Mouse (Mus musculus) neural tube, embryonic 12.5 days (tissue): ENCODE data around the gene Zranb3. TPM values are rescaled to one million over a fixed set of nuclear protein-coding genes. Genes with fewer than 3 reads are reported as not detected.
"Not testable (repeated sequence)": the region's sequence is repeated elsewhere in the genome, so short reads cannot be mapped to it uniquely, and the experiment has no call there.

Source experiments
- ATAC-seq: fragments of 200-750 bp; cut with Nextera tagmentation; 2 replicates; pipeline ENCODE4 v1.8.0; 2017; ENCODE audit warnings: low read depth, mild to moderate bottlenecking, moderate TSS enrichment, moderate library complexity; ENCODE audit not compliant: low FRiP score
- H3K27ac ChIP-seq: fragments of 300-500 bp; sonication (generic); 2 replicates; pipeline ENCODE4 v1.5.1; 2016
- H3K27me3 ChIP-seq: fragments of 300-500 bp; sonication (generic); replicated peaks from 2 replicates; pipeline ENCODE4 v1.6.1; 2016; ENCODE audit warnings: mild to moderate bottlenecking
- H3K36me3 ChIP-seq: fragments of 300-500 bp; sonication (generic); 2 replicates; pipeline ENCODE4 v1.6.1; 2016; ENCODE audit warnings: mild to moderate bottlenecking
- H3K4me1 ChIP-seq: fragments of 300-500 bp; sonication (generic); 2 replicates; pipeline ENCODE4 v1.6.1; 2016
- H3K4me2 ChIP-seq: fragments of 300-500 bp; sonication (generic); replicated peaks from 2 replicates; pipeline ENCODE4 v1.6.1; 2016; ENCODE audit warnings: mild to moderate bottlenecking
- H3K4me3 ChIP-seq: fragments of 300-500 bp; sonication (generic); 2 replicates; pipeline ENCODE4 v1.5.1; 2016
- H3K9ac ChIP-seq: fragments of 300-500 bp; sonication (generic); 2 replicates; pipeline ENCODE4 v1.6.1; 2016; ENCODE audit warnings: mild to moderate bottlenecking
- H3K9me3 ChIP-seq: fragments of 300-500 bp; sonication (generic); 2 replicates; pipeline ENCODE4 v1.6.1; 2016; ENCODE audit warnings: mild to moderate bottlenecking
- WGBS: fragments of 180-500 bp; shearing (Covaris S2); methylation state at CpG from one replicate; pipeline ENCODE4 v1.1.7; 2016; 5-methylcytosine and 5-hydroxymethylcytosine counted together
- polyA plus RNA-seq: library from polyadenylated mRNA; unstranded; fragments of >200 nt; fragmentation: Nextera tagmentation; extraction: Ambion mirVana; gene quantifications from 2 replicates; pipeline ENCODE4 v1.2.1, GENCODE M21; 2016

Gene Zranb3
- polyA plus RNA-seq, 1 experiment from 2014 or later: 8.4 TPM

- no peaks in the 10 kb centered on the region for H3K9me3 ChIP-seq
- 93% methylated on average over 7 of the region's 7 CpGs for WGBS
- ATAC-seq: no peak
- no peaks in the 10 kb centered on the region for H3K4me1 ChIP-seq
- no peak overlapping the region for H3K4me2 ChIP-seq
- no peak overlapping the region for H3K9ac ChIP-seq
- 0 out of 2 replicates have a peak, but pooled peaks cover 3% of the 10 kb centered on the region for H3K36me3 ChIP-seq
- no peaks in the 10 kb centered on the region for H3K27me3 ChIP-seq
- no peak overlapping the region for H3K27ac ChIP-seq
- no peak overlapping the region for H3K4me3 ChIP-seq
These were observed 55.9 kb downstream of the Zranb3 start for GRCm38 (mm10) chr1:128046920-128047319.

DNA sequence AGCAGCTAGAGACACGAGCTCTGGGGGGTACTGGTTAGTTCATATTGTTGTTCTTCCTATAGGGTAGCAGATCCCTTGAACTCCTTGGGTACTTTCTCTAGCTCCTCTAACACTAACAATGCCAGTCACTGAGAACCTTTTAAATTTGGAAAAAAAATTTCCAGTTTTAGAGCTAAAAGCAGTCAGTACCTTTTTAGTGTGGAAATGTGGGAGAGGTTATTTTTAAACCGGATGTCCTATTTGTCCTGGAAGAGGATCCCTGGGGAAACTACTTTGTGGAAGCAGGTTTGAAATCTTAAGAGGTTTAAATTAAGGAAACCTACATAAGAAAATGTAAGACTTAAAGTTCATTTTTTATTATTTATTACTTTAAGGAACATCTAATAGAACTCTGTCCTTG is 56.4 kb downstream of the Zranb3 start:
- Histone ChIP-seq H3K9ac (no peak overlapping the region), H3K4me2 (no peak overlapping the region), H3K4me1 (no peaks in the 10 kb centered on the region), H3K4me3 (no peak overlapping the region), H3K27ac (no peak overlapping the region), H3K9me3 (no peaks in the 10 kb centered on the region), H3K36me3 (0 out of 2 replicates have a peak, but pooled peaks cover 3% of the 10 kb centered on the region), H3K27me3 (no peaks in the 10 kb centered on the region)
- ATAC-seq: no peak
- WGBS: 91% methylated on average over 2 of the region's 2 CpGs

DNA sequence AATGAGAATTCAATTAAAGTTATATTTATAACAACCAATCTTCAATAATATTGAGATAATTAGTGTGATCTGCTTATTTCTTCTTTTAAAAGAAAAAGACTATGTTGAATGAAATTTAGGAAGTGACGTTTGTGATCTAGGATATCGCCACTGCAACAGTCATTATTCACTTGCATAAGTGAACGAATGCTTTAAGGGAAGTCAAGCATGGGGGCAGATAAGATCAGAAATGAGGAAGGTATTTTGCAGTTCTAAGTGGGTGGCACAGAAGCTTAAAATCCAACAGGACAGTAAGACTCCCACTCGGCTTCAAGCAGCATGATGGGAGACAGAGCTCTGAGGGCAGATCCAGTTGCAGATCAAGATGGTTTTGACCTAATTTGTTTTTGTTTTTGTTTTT is 58.7 kb downstream of the Zranb3 start:
- 0 out of 2 replicates have a peak, but pooled peaks cover 3% of the 10 kb centered on the region for H3K36me3 ChIP-seq
- H3K4me3 ChIP-seq: no peak overlapping the region
- no peaks in the 10 kb centered on the region for H3K27me3 ChIP-seq
- no peak for ATAC-seq
- H3K4me1 ChIP-seq: no peaks in the 10 kb centered on the region
- WGBS: 96% methylated on average over 4 of the region's 4 CpGs
- H3K4me2 ChIP-seq: no peak overlapping the region
- H3K9ac ChIP-seq: no peak overlapping the region
- no peaks in the 10 kb centered on the region for H3K9me3 ChIP-seq
- no peak overlapping the region for H3K27ac ChIP-seq

GRCm38 (mm10) chr1:128036296-128036695 is 66.6 kb downstream of the Zranb3 start:
- ATAC-seq: no peak
- Histone ChIP-seq H3K9me3 (no peaks in the 10 kb centered on the region), H3K36me3 (no peaks in the 10 kb centered on the region), H3K4me2 (no peak overlapping the region), H3K27me3 (no peaks in the 10 kb centered on the region), H3K4me3 (no peak overlapping the region), H3K27ac (no peak overlapping the region), H3K4me1 (no peaks in the 10 kb centered on the region), H3K9ac (no peak overlapping the region)
- WGBS: 91% methylated on average over 6 of the region's 6 CpGs

DNA sequence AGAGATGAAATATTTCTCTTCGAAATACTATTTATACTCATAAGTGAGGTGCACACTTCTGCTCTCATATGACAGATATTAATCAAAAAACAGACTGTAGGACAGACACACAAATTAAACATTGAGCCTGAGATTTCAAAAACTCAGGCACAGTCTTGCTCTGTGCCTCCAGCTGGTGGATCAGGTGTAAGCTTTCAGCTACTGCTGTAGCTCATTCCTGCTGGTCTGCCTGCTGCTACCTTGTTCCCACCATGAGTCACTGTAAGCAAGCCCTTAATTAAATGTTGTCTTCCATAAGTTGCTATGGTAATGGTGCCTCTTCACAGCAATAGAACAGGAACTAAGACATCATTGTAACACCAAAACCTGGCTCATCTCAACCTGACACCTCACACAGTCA is 70.7 kb downstream of the Zranb3 start:
- no peak for ATAC-seq
- no peak overlapping the region for H3K4me3 ChIP-seq
- no peaks in the 10 kb centered on the region for H3K36me3 ChIP-seq
- H3K4me1 ChIP-seq: no peaks in the 10 kb centered on the region
- H3K9ac ChIP-seq: no peak overlapping the region
- no peaks in the 10 kb centered on the region for H3K27me3 ChIP-seq
- H3K4me2 ChIP-seq: no peak overlapping the region
- no peaks in the 10 kb centered on the region for H3K9me3 ChIP-seq
- 94% methylated on average over 1 of the region's 1 CpGs for WGBS
- no peak overlapping the region for H3K27ac ChIP-seq

DNA sequence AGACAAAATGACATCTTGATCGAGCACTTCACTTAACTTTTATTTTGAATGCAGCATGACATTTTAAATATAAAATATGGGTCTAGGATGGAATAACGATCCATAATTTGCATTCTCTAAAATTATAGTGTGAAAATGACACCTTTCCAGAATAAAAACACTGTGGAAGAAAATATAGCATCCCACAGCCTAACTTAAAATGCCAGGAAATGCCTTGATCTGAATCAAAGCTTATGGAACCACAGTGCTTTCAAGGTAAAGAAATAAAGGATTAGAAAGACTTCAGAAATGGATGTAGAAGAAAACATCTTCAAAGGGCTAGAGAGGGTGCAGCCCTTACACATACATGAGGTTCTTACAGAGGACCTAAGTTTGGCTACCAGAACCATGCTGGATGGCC is 71.3 kb downstream of the Zranb3 start:
- H3K4me1 ChIP-seq: no peaks in the 10 kb centered on the region

GRCm38 (mm10) chr1:128024363-128025114 is 78.3 kb downstream of the Zranb3 start:
- H3K4me2 ChIP-seq: no peak overlapping the region
- H3K27ac ChIP-seq: no peak overlapping the region
- 92% methylated on average over 4 of the region's 4 CpGs for WGBS
- no peaks in the 10 kb centered on the region for H3K27me3 ChIP-seq
- no peak overlapping the region for H3K9ac ChIP-seq
- ATAC-seq: no peak
- H3K4me3 ChIP-seq: no peak overlapping the region
- H3K9me3 ChIP-seq: no peaks in the 10 kb centered on the region
- no peaks in the 10 kb centered on the region for H3K4me1 ChIP-seq
- H3K36me3 ChIP-seq: no peaks in the 10 kb centered on the region

More for the DNA sequence above, 71.3 kb downstream of the Zranb3 start:
- no peaks in the 10 kb centered on the region for H3K36me3 ChIP-seq
- H3K4me2 ChIP-seq: no peak overlapping the region
- H3K9ac ChIP-seq: no peak overlapping the region
- no peak for ATAC-seq
- no peak overlapping the region for H3K27ac ChIP-seq
- no peak overlapping the region for H3K4me3 ChIP-seq
- no peaks in the 10 kb centered on the region for H3K27me3 ChIP-seq
- 93% methylated on average over 2 of the region's 2 CpGs for WGBS
- no peaks in the 10 kb centered on the region for H3K9me3 ChIP-seq

- Histone ChIP-seq H3K4me2 (no peak overlapping the region), H3K9me3 (no peaks in the 10 kb centered on the region), H3K4me3 (no peak overlapping the region), H3K9ac (no peak overlapping the region), H3K36me3 (no peaks in the 10 kb centered on the region), H3K4me1 (no peaks in the 10 kb centered on the region), H3K27me3 (no peaks in the 10 kb centered on the region), H3K27ac (no peak overlapping the region)
- peak; percentile 82 for ATAC-seq
- WGBS: 42% methylated on average over 2 of the region's 2 CpGs
These were observed 82.7 kb downstream of the Zranb3 start for GRCm38 (mm10) chr1:128020001-128020770.

DNA sequence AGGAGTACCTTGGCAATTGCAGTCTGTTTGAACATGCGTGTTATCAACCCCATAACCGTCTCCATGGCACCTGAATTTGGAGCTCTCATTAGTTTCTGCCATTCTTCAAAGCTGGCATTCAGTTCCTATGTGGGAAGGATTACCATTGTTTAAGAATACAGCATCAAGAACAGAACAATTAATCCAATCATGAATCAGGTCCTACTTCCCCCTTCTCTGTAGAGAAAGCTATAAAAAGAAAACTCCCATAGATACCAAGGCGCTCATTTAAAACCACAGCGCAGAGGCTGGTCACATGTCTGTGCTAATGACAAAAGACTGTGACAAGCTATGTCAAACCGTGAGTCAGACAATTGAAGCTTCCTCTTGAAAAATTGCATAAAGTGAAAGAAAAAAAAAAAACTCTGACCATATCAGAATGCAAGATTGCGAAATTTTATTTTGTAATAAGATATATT is 86.8 kb downstream of the Zranb3 start:
- Histone ChIP-seq H3K9ac (no peak overlapping the region), H3K27me3 (no peaks in the 10 kb centered on the region), H3K4me1 (no peaks in the 10 kb centered on the region), H3K27ac (no peak overlapping the region), H3K4me3 (no peak overlapping the region), H3K36me3 (peaks cover 5% of the 10 kb centered on the region; the same call in 1 of the 2 replicates), H3K9me3 (no peaks in the 10 kb centered on the region), H3K4me2 (no peak overlapping the region)
- no peak for ATAC-seq
- 59% methylated on average over 6 of the region's 6 CpGs for WGBS

GRCm38 (mm10) chr1:128013698-128014386 is 89.0 kb downstream of the Zranb3 start:
- Histone ChIP-seq H3K9me3 (no peaks in the 10 kb centered on the region), H3K4me2 (no peak overlapping the region), H3K9ac (no peak overlapping the region), H3K4me3 (no peak overlapping the region), H3K27ac (no peak overlapping the region), H3K27me3 (no peaks in the 10 kb centered on the region), H3K36me3 (peaks cover 5% of the 10 kb centered on the region; the same call in 1 of the 2 replicates), H3K4me1 (no peaks in the 10 kb centered on the region)
- 85% methylated on average over 4 of the region's 4 CpGs for WGBS
- ATAC-seq: no peak

GRCm38 (mm10) chr1:128009751-128010150 is 93.1 kb downstream of the Zranb3 start:
- ATAC-seq: no peak
- Histone ChIP-seq H3K27ac (no peak overlapping the region), H3K9me3 (no peaks in the 10 kb centered on the region), H3K9ac (no peak overlapping the region), H3K4me2 (no peak overlapping the region), H3K4me1 (no peaks in the 10 kb centered on the region), H3K36me3 (peaks cover 7% of the 10 kb centered on the region; the same call in 1 of the 2 replicates), H3K4me3 (no peak overlapping the region), H3K27me3 (no peaks in the 10 kb centered on the region)
- WGBS: 93% methylated on average over 2 of the region's 2 CpGs

GRCm38 (mm10) chr1:128006042-128006600 is 96.7 kb downstream of the Zranb3 start:
- not testable (repeated sequence) for H3K4me2 ChIP-seq, H3K9me3 ChIP-seq, H3K9ac ChIP-seq, H3K27ac ChIP-seq, H3K4me3 ChIP-seq, ATAC-seq, H3K36me3 ChIP-seq, H3K27me3 ChIP-seq, H3K4me1 ChIP-seq
- WGBS: 91% methylated on average over 11 of the region's 11 CpGs
